Comparison of ENCODE assay signal across 8 mouse cellular contexts in genomic region chr2:170154301-170154721, GRCm38 (mm10). TPM values are rescaled to one million over a fixed set of nuclear protein-coding genes. Genes with fewer than 3 reads are reported as not detected.
DNase-seq lines count a peak whose midpoint lies in the region; ATAC-seq and TF ChIP-seq lines count a peak whose summit lies in the region.

No protein-coding gene starts in this region.

- H3K27ac ChIP-seq in spleen, adult 2 months (ENCODE audit: insufficient read depth, low read length) = peak overlapping the region; percentile 99
- peak overlapping the region; percentile 97 for H3K27ac ChIP-seq in liver, embryonic 12.5 days
- H3K27ac ChIP-seq in stomach, postnatal 0 days (replicated peaks) = peak overlapping the region; percentile 89
- H3K27ac ChIP-seq in cerebellum, adult 2 months (ENCODE audit: insufficient read depth, low read length) = no peak overlapping the region

- H3K4me3 ChIP-seq in spleen, adult 2 months (ENCODE audit: extremely low read depth, insufficient read depth, insufficient read length) = 0 out of 2 replicates have a peak overlapping the region, but pooled peaks have one; percentile 75
- peak overlapping the region; percentile 68 for H3K4me3 ChIP-seq in liver, embryonic 12.5 days
- no peak overlapping the region; the same call in 1 of the 2 replicates for H3K4me3 ChIP-seq in stomach, postnatal 0 days (ENCODE audit: low read depth, low read length)
- H3K4me3 ChIP-seq in cerebellum, adult 2 months (replicated peaks; ENCODE audit: insufficient read depth, low read depth, low read length) = no peak overlapping the region

- WGBS in spleen, adult 2 months = 8% methylated on average over 6 of the region's 6 CpGs
- 12% methylated on average over 6 of the region's 6 CpGs for WGBS in liver, embryonic 12.5 days (ENCODE audit: insufficient replicate concordance)
- 23% methylated on average over 6 of the region's 6 CpGs for WGBS in stomach, postnatal 0 days
- 73% methylated on average over 6 of the region's 6 CpGs for WGBS in cerebellum, adult 2 months

- H3K27me3 ChIP-seq in spleen, adult 2 months (ENCODE audit: control insufficient read depth, insufficient read depth, low read length) = no peaks in the 10 kb centered on the region
- no peaks in the 10 kb centered on the region for H3K27me3 ChIP-seq in liver, embryonic 12.5 days (replicated peaks)
- no peaks in the 10 kb centered on the region for H3K27me3 ChIP-seq in stomach, postnatal 0 days (ENCODE audit: control insufficient read depth, insufficient read depth, low read length)
- H3K27me3 ChIP-seq in cerebellum, adult 2 months (ENCODE audit: control insufficient read depth, insufficient read depth, low read length) = peaks cover 2% of the 10 kb centered on the region; the same call in 1 of the 2 replicates

- H3K4me1 ChIP-seq in spleen, adult 2 months (ENCODE audit: control insufficient read depth, insufficient read depth, insufficient read length) = peaks cover 15% of the 10 kb centered on the region; the same call in 1 of the 2 replicates
- H3K4me1 ChIP-seq in liver, embryonic 12.5 days = peaks cover 82% of the 10 kb centered on the region
- no peaks in the 10 kb centered on the region for H3K4me1 ChIP-seq in stomach, postnatal 0 days (replicated peaks; ENCODE audit: control insufficient read depth, insufficient read depth)
- no peaks in the 10 kb centered on the region for H3K4me1 ChIP-seq in cerebellum, adult 2 months (ENCODE audit: control insufficient read depth, insufficient read depth, low read length)

- no peaks in the 10 kb centered on the region for H3K36me3 ChIP-seq in spleen, adult 2 months (ENCODE audit: control insufficient read depth, insufficient read depth, low read length)
- no peaks in the 10 kb centered on the region for H3K36me3 ChIP-seq in liver, embryonic 12.5 days
- no peaks in the 10 kb centered on the region for H3K36me3 ChIP-seq in stomach, postnatal 0 days (ENCODE audit: control insufficient read depth, insufficient read depth, low read length)

- TF ChIP-seq POLR2A in spleen, adult 2 months (IDR thresholded peaks at IDR 0.05; ENCODE audit: low read depth, low read length) = no peak
- TF ChIP-seq POLR2A in cerebellum, adult 2 months (IDR thresholded peaks at IDR 0.05; ENCODE audit: borderline replicate concordance, insufficient read depth, low read length) = no peak

- no peak for ATAC-seq in CD4-positive, CD25-positive, alpha-beta regulatory T cell, adult 4 months
- ATAC-seq in liver, embryonic 12.5 days = no peak
- no peak for ATAC-seq in stomach, postnatal 0 days (ENCODE audit: low FRiP score, low TSS enrichment)

- no peak for TF ChIP-seq EP300 in stomach, postnatal 0 days (optimal IDR thresholded peaks at IDR 0.05)

- H3K4me2 ChIP-seq in liver, embryonic 12.5 days = peak overlapping the region; percentile 78
- H3K4me2 ChIP-seq in stomach, postnatal 0 days (replicated peaks; ENCODE audit: low read depth) = peak overlapping the region; percentile 66

- peak overlapping the region; percentile 83 for H3K9ac ChIP-seq in liver, embryonic 12.5 days
- no peak overlapping the region for H3K9ac ChIP-seq in stomach, postnatal 0 days (ENCODE audit: low read length)

- TF ChIP-seq CTCF in spleen, adult 2 months (IDR thresholded peaks at IDR 0.05; ENCODE audit: extremely low read depth, insufficient read depth, insufficient read length, insufficient replicate concordance) = no peak
- TF ChIP-seq CTCF in stomach, postnatal 0 days (IDR thresholded peaks at IDR 0.05; ENCODE audit: low read depth) = no peak
- TF ChIP-seq CTCF in cerebellum, adult 2 months (IDR thresholded peaks at IDR 0.05; ENCODE audit: borderline replicate concordance, insufficient read depth, low read depth, low read length) = no peak

- DNase-seq in CD4-positive, CD25-positive, alpha-beta regulatory T cell, adult 2 months (ENCODE audit: low read depth, low spot score) = peak; percentile 19
- no peak for DNase-seq in spleen, adult 2 months (ENCODE audit: low read depth in 1 of 2, low spot score in 2 of 2)
- no peak for DNase-seq in spleen, adult 12 weeks (ENCODE audit: low spot score)
- no peak for DNase-seq in stomach, postnatal 0 days (ENCODE audit: low spot score)
- no peak for DNase-seq in cerebellum, adult 2 months
- no peak for DNase-seq in cerebellum, postnatal 36 days

- H3K9me3 ChIP-seq in liver, embryonic 12.5 days (replicated peaks) = no peaks in the 10 kb centered on the region
- H3K9me3 ChIP-seq in stomach, postnatal 0 days (ENCODE audit: control insufficient read depth, low read length) = no peaks in the 10 kb centered on the region

RNA-seq across cellular contexts. Expression of gene Zfp217, which starts 6.4 kb away (rescaled TPM):
- polyA plus RNA-seq in CD4-positive, CD25-positive, alpha-beta regulatory T cell, adult 4 months (2017; shearing (Covaris generic)) = 10 to 100 TPM in 1 of 2 experiments, 1 to 10 TPM in 1; 8.1 to 10.4 TPM
- polyA plus RNA-seq in spleen, adult 2 months (2012; rRNA removed) = 20.6 and 22.3 TPM in 2 replicates
- 3.8 and 4.5 TPM in 2 replicates for polyA plus RNA-seq in liver, embryonic 12.5 days (2016; fragmentation: Nextera tagmentation; extraction: Ambion mirVana)
- 1.5 and 1.7 TPM in 2 replicates for polyA plus RNA-seq in stomach, postnatal 0 days (2015; fragmentation: Nextera tagmentation; extraction: Ambion mirVana)
- polyA plus RNA-seq in cerebellum, adult 2 months (2012; rRNA removed) = 0.93 and 0.98 TPM in 2 replicates

Comparison
In these comparisons a context has a peak if more than half of its experiments do, and no peak if none do; other contexts are left out.
1. H3K4me3 ChIP-seq: peak in spleen, adult 2 months (single experiment) and liver, embryonic 12.5 days (single experiment); none in stomach, postnatal 0 days (single experiment) and cerebellum, adult 2 months (single experiment).